Mouse (Mus musculus): Measurements from ENCODE around the gene Aamp.

DNA sequence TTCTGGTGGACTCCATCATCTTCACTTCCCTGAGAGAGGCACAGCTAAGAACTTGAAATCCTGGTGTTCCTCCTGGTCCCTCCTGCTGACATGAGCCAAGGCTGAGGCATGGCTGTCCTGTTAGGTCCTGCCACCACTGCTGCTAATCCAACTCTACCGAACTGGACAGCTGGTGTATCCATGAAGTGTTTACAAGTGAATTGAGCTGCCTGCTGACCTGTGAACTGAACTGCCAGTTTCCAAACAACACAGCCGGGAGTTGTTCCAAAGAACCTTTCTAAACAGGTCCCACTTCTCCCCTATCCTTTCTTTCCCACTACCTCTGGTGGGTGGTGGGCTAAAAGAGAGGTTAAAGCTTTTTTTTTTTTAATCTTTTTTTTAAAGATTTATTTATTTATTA lies 54.6 kb downstream of the Aamp start:
- TF ChIP-seq CTCF (IDR thresholded peaks at IDR 0.05; ENCODE audit: insufficient read depth, low read depth, low read length) = no peak
- no peak for TF ChIP-seq POLR2A (IDR thresholded peaks at IDR 0.05; ENCODE audit: insufficient read depth, low read depth, low read length)
